Mouse (Mus musculus): ENCODE data around the gene Sec22c. TPM values are rescaled to one million over a fixed set of nuclear protein-coding genes. Genes with fewer than 3 reads are reported as not detected.

Sec22c gene
- total and polyA plus RNA-seq, 2 experiments from 2014 or later, result 34.3 to 34.4 TPM

- Histone ChIP-seq H3K4me2 (ENCODE audit: low read depth, low read length, poor library complexity, severe bottlenecking) (peak within 1 kb of the TSS; percentile 78), H3K9me3 (ENCODE audit: low read length) (no peaks in the 10 kb centered on the region), H3K27me3 (ENCODE audit: insufficient read depth, low read length) (peaks cover 3% of the 10 kb centered on the region; the same call in 1 of the 2 replicates), H3K4me1 (ENCODE audit: insufficient read depth, low read length) (peaks cover 11% of the 10 kb centered on the region; the same call in 1 of the 2 replicates), H3K9ac (replicated peaks; ENCODE audit: low read length, poor library complexity, severe bottlenecking) (peak within 1 kb of the TSS; percentile 93), H3K36me3 (ENCODE audit: insufficient read depth, low read length) (no peaks in the 10 kb centered on the region; the same call in 1 of the 2 replicates), H3K27ac (ENCODE audit: low read depth, low read length) (peak within 1 kb of the TSS; percentile 92), H3K4me3 (ENCODE audit: low read depth, low read length) (peak within 1 kb of the TSS; percentile 89)
- 5% methylated on average over 37 of the region's 37 CpGs for WGBS
- DNase-seq (ENCODE audit: low spot score), result peak; percentile 100
- peak; percentile 100 for ATAC-seq (ENCODE audit: low FRiP score)
- no peak for TF ChIP-seq CTCF (IDR thresholded peaks at IDR 0.05)
Measured at GRCm38 (mm10) chr9:121709898-121710583, 4.8 kb upstream of the Sec22c start, which contains the start of gene Ss18l2. Gene Ss18l2, plus strand, starts transcription at chr9:121710329.

- peaks cover 3% of the 10 kb centered on the region; the same call in 1 of the 2 replicates for H3K27me3 ChIP-seq (ENCODE audit: insufficient read depth, low read length)
- WGBS, result 64% methylated on average over 7 of the region's 7 CpGs
- no peaks in the 10 kb centered on the region for H3K9me3 ChIP-seq (ENCODE audit: low read length)
Measured at GRCm38 (mm10) chr9:121708506-121709486, 3.5 kb upstream of the Sec22c start.

GRCm38 (mm10) chr9:121707801-121708200, 2.5 kb upstream of the Sec22c start:
- Histone ChIP-seq H3K4me2 (ENCODE audit: low read depth, low read length, poor library complexity, severe bottlenecking) (no peak overlapping the region), H3K9me3 (ENCODE audit: low read length) (no peaks in the 10 kb centered on the region), H3K36me3 (ENCODE audit: insufficient read depth, low read length) (no peaks in the 10 kb centered on the region; the same call in 1 of the 2 replicates), H3K27ac (ENCODE audit: low read depth, low read length) (no peak overlapping the region), H3K4me1 (ENCODE audit: insufficient read depth, low read length) (peaks cover 13% of the 10 kb centered on the region; the same call in 1 of the 2 replicates), H3K27me3 (ENCODE audit: insufficient read depth, low read length) (peaks cover 3% of the 10 kb centered on the region; the same call in 1 of the 2 replicates), H3K9ac (replicated peaks; ENCODE audit: low read length, poor library complexity, severe bottlenecking) (no peak overlapping the region), H3K4me3 (ENCODE audit: low read depth, low read length) (no peak overlapping the region)
- TF ChIP-seq CTCF (IDR thresholded peaks at IDR 0.05), result no peak
- WGBS, result 69% methylated on average over 6 of the region's 6 CpGs
- ATAC-seq (ENCODE audit: low FRiP score) (no peak), DNase-seq (ENCODE audit: low spot score) (no peak)

More at GRCm38 (mm10) chr9:121708506-121709486, 3.5 kb upstream of the Sec22c start:
- H3K4me1 ChIP-seq (ENCODE audit: insufficient read depth, low read length), result peaks cover 11% of the 10 kb centered on the region; the same call in 1 of the 2 replicates
- H3K27ac ChIP-seq (ENCODE audit: low read depth, low read length), result no peak overlapping the region
- H3K4me3 ChIP-seq (ENCODE audit: low read depth, low read length), result no peak overlapping the region
- no peaks in the 10 kb centered on the region; the same call in 1 of the 2 replicates for H3K36me3 ChIP-seq (ENCODE audit: insufficient read depth, low read length)
- no peak overlapping the region for H3K9ac ChIP-seq (replicated peaks; ENCODE audit: low read length, poor library complexity, severe bottlenecking)
- TF ChIP-seq CTCF (IDR thresholded peaks at IDR 0.05), result no peak
- no peak overlapping the region for H3K4me2 ChIP-seq (ENCODE audit: low read depth, low read length, poor library complexity, severe bottlenecking)
- ATAC-seq (ENCODE audit: low FRiP score) (no peak), DNase-seq (ENCODE audit: low spot score) (no peak)

GRCm38 (mm10) chr9:121706029-121706675, 862 bp upstream of the Sec22c start:
- DNase-seq (ENCODE audit: low spot score), result no peak
- Histone ChIP-seq H3K27me3 (ENCODE audit: insufficient read depth, low read length) (peaks cover 3% of the 10 kb centered on the region; the same call in 1 of the 2 replicates), H3K27ac (ENCODE audit: low read depth, low read length) (no peak overlapping the region), H3K4me1 (ENCODE audit: insufficient read depth, low read length) (peaks cover 5% of the 10 kb centered on the region; the same call in 1 of the 2 replicates), H3K4me3 (ENCODE audit: low read depth, low read length) (no peak overlapping the region), H3K4me2 (ENCODE audit: low read depth, low read length, poor library complexity, severe bottlenecking) (no peak overlapping the region), H3K9ac (replicated peaks; ENCODE audit: low read length, poor library complexity, severe bottlenecking) (no peak overlapping the region), H3K9me3 (ENCODE audit: low read length) (no peaks in the 10 kb centered on the region), H3K36me3 (ENCODE audit: insufficient read depth, low read length) (no peaks in the 10 kb centered on the region)
- no peak for ATAC-seq (ENCODE audit: low FRiP score)
- 83% methylated on average over 6 of the region's 6 CpGs for WGBS
- TF ChIP-seq CTCF (IDR thresholded peaks at IDR 0.05), result no peak

- 33% methylated on average over 11 of the region's 11 CpGs for WGBS
- H3K4me1 ChIP-seq (ENCODE audit: insufficient read depth, low read length), result peaks cover 5% of the 10 kb centered on the region; the same call in 1 of the 2 replicates
- peak overlapping the region; percentile 97 for H3K4me2 ChIP-seq (ENCODE audit: low read depth, low read length, poor library complexity, severe bottlenecking)
- ATAC-seq (ENCODE audit: low FRiP score) (no peak), DNase-seq (ENCODE audit: low spot score) (no peak)
- peak overlapping the region; percentile 77 for H3K9ac ChIP-seq (replicated peaks; ENCODE audit: low read length, poor library complexity, severe bottlenecking)
- TF ChIP-seq CTCF (IDR thresholded peaks at IDR 0.05), result no peak
- H3K4me3 ChIP-seq (ENCODE audit: low read depth, low read length), result peak overlapping the region; percentile 68
- H3K27me3 ChIP-seq (ENCODE audit: insufficient read depth, low read length), result peaks cover 3% of the 10 kb centered on the region; the same call in 1 of the 2 replicates
- no peaks in the 10 kb centered on the region for H3K36me3 ChIP-seq (ENCODE audit: insufficient read depth, low read length)
- H3K9me3 ChIP-seq (ENCODE audit: low read length), result no peaks in the 10 kb centered on the region
- no peak overlapping the region for H3K27ac ChIP-seq (ENCODE audit: low read depth, low read length)
Measured at GRCm38 (mm10) chr9:121704261-121704645, 1.0 kb downstream of the Sec22c start.

Measured in midbrain, postnatal 0 days (tissue).